Mouse (Mus musculus): Measurements from ENCODE around the gene Pnpla3. TPM values are rescaled to one million over a fixed set of nuclear protein-coding genes. Genes with fewer than 3 reads are reported as not detected.

Pnpla3 gene
- total RNA-seq, 2 experiments from 2014 or later: 5.0 to 10.8 TPM

DNA sequence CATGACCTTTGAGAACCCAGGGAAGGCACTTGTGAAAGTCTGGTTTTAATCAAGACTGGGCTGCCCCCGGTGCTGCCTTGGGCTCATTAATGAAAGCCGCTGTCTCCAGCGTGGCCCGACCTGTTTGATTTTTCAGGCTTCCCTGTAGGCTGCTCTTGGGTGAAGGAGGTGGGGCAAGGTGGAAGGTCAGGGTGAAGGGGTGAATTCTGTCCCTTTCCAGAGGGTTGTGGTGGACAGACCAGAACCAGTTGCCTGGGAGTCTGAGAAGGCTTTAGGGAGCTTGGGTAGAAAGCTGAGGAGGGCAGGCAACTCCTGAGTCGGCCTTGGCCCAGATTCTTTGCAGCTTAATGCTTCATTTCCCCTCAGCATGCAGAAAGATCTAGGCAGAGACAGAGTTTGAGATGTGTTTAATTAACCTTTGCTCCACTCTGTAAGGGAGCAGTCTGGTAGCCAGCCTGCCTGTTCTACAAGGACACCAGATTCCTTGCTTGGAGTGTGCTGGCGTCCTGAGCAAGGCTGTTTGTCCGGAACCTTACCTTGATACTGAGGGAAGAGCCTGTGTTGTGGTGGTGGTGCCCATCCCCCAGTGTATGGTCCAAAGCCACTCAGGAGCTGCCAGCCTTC lies 48.9 kb downstream of the Pnpla3 start:
- DNase-seq (ENCODE audit: low spot score): no peak

DNA sequence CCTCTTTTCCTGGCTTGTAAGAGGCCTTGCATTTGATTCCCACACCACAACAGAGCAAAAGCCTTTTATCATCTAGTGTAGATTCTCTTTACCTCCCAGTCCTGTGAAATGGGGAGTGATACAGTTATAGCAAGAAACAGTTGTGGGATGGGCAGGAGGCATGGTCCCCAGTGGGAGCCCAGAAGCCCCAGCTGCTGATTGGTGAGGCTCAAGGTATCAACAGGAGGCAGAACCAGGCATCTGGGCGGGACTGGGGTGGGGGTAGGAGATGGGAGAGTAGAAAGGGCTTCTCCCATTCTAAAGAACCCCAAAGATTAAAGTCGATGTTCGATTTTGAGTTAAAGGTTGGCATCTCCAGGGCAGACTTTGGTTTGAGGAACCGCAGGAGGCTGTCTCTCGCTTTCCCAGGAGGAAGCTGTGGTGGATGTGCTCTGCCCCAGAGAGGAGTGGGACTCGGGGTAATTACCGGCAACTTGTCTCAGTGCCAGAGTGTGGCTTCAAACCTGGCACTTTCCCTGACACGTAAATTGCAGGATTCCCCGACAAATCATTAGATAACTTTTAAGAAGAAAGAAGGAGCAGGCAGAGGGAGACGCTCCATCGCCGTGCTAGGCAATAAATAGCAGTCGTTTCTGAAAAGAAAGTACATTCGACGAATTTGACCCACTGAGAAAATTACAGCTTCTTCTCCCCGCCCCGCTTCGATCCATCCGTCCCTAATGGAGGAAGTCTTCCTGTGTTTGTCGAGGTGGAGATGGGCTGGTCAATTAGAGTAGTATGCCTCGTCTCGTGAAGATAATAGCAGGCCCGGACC lies 50.5 kb downstream of the Pnpla3 start:
- DNase-seq (ENCODE audit: low spot score): no peak

DNA sequence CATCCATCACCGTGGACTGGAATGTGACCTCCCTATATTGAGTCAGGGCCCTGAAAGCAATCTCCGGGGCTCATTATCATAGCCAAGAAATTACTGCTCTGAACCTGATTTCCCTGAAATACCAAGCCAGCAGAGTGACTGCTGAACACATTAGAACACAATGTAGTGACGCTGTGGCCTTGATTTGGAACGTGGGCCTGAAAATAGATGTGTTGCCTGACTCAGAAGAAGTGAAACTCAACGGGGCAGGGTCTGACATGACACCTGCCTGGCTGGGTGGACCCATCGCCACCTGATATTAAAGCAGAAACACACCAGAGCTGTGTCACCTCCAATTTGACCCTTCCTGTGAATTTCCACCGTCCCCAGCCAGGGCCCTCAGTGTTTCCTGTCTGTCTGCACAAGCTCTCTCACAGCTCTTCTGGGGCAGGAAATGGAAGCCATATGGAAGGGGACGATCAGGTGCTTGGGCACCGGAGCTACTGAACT lies 51.2 kb downstream of the Pnpla3 start:
- no peak for DNase-seq (ENCODE audit: low spot score)

DNA sequence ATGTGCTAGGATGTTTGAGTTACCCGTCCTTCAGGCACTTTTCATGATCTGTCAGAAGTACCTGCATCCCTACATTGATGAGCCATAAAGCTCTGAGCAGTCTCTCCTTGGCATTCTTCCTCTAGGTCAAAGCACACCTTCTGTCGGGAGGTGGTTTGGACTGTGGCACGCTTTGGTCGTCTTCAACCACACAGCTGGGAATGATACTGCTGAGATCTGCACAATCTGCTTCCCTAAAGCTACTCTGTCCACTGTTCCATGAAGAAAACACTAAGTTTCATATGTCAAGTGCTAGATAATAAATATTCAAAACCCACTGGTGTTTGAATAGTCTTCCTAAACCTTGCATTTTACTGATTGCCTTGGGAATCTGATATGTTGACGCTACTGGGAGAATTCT lies 53.9 kb downstream of the Pnpla3 start:
- DNase-seq (ENCODE audit: low spot score): no peak

DNA sequence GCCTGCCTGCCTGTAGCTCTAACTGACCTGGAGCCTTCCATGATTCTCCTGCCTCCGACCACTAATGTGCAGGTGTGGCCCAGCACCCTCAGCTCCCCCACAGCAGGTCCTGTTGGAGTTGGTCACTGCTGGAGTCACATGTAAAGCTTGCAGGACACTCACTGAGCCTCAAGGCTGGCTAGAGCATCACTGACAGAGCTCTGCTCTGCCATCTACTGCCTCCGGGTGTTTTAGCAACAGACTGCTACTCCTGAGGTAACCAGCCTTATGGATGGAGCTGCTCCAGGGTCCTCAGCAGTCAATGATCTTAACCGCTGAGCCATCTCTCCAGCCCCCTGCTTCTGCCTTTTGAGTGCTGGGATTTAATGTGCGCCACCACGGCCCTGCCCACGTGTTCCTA lies 55.8 kb downstream of the Pnpla3 start:
- no peak for DNase-seq (ENCODE audit: low spot score)

DNA sequence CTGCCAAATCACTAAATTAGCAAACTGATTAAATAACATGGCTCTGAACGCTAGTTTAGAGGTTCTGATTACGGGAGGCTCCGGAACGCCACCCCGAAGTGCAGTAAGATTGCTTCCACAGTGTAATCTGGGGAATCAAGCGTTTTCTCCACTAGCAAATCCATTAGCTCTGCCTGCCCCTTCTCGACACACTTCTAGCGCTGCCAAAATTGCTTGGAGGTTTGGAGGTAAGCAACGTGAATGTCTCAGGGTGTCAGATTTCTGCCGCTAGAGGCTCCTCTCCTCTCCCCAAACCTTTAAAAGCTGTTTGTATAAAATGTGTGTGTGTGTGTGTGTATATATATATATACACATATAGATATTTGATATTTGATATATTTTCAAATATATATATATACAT lies 57.1 kb downstream of the Pnpla3 start:
- DNase-seq (ENCODE audit: low spot score): no peak

DNA sequence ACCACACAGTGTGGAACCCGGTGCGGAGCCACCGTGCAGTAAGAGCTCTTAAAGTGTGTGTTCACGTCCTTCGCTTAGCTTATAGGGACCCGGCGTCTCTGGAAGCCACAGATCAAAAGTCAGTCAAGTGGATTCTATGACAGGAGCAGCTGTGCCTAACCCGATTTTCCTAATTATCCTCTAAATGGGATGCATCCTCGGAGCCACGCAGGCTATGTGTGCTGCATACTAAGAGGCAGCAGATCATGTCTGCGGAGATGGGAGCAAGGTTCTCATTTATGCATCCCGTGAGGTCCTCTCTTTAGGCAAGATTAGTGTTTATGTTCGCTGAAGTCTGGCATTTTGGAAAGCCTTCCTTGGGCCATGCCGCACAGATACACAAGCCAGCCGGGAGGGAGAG lies 59.3 kb downstream of the Pnpla3 start:
- DNase-seq (ENCODE audit: low spot score): no peak

DNA sequence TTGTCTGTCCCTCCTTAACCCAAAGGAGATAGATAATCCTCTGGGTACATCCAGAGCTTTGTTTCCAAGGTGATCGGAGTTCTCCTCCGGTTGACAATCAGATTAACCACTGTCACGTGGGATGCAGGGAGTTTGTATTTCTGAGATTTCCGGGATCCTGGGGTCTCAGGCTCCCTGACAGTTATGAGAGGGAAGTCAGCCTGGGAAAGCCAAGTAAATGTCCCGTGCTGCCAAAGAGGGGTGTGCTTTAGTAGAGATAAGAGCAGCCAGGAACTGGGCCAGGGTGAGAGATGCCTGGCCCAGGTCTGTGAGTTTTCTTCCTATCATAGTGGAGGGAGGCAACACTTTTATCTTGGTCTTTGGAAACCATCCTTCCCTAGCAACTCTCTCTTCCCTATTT lies 63.0 kb downstream of the Pnpla3 start:
- DNase-seq (ENCODE audit: low spot score): no peak

DNA sequence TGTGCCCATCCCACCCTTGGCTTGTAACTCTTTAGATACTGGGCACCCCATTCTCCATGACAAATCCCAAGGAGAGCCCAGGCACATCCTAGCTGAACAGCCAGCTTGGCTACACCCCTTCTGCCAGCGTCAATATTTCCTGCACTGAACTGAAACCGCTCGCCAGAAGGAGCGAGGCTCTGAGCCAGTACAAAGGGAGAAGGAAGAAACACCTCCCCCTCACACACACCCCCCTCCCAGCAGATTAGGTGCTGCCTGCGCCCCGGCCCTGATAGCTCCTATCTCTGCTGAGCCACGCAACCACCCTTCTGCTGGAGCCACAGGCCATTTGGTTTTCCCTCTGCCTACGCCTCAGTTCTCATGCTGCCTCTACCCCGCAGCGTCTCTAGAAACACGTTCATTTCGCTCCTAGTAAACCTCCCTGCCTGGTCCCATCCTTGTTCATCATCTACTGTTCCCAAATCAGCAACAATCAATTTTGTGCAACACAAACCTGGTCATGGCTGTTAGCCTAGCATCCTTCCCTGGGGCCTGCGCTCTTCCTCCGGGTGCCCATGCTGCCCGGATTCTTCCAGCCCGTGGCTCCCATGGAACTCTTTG lies 63.6 kb downstream of the Pnpla3 start:
- no peak for DNase-seq (ENCODE audit: low spot score)

DNA sequence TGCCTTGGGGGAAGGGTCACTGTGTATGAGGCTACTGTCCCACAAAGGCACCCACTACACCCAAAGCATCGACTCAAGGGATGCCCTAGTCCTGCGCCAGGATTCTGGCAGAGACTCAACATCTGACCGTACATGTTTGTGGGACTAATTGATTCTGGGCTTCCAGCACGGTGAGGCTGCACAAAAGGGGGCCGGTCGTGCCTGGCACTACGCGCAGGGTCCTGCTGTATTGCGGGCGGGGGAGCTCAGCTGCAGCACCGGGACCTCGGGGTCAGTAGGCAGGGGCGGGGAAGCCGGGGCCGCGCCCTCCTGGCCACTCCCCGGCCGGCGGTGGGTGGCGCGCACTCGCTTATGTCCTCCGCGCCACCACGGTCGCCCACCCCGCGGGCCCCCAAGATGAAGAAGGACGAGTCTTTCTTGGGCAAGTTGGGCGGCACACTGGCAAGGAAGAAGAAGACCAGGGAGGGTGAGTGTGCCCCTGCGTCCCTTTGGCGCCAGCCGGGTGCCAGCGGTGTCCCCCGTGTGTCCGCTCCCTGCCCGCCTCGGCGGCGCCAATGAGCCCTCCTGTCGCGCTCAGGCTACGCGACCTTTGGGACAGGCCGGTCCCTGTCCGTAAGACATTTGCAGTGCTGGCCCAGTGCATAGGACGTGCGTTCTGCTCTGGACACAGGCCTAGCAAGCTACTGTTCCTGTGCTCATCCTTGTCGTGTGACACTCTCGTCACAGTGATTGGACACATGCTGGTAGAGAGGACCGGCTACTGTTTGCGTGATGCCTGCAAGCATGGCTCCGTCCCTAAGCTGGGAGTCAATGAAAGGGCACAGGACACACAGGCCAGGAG lies 64.3 kb downstream of the Pnpla3 start, which contains the start of gene Parvb:
Parvb (plus strand) TSS at position 323 of the 841 bp plus-strand sequence.
- peak; percentile 68 for DNase-seq (ENCODE audit: low spot score)

DNA sequence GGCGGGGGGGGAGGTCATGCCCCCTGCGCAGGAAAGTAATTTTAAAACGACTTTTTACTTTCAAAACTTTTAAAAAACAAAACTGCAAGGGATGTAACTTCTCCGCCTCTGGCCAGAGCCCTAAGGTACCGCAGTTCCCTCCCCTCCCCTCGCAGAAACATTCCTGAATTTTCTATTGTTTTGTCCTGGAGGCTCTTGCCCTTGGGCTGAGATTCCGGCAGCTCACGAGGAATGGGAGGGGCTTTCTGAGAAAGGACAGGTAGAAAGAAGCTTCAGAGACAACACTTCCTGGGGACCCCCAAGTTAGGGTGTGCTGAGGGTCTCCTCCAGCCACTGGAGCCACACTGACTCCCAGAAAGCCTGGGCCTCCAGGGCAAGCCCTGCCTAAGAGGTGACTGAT lies 65.0 kb downstream of the Pnpla3 start:
- DNase-seq (ENCODE audit: low spot score): no peak

DNA sequence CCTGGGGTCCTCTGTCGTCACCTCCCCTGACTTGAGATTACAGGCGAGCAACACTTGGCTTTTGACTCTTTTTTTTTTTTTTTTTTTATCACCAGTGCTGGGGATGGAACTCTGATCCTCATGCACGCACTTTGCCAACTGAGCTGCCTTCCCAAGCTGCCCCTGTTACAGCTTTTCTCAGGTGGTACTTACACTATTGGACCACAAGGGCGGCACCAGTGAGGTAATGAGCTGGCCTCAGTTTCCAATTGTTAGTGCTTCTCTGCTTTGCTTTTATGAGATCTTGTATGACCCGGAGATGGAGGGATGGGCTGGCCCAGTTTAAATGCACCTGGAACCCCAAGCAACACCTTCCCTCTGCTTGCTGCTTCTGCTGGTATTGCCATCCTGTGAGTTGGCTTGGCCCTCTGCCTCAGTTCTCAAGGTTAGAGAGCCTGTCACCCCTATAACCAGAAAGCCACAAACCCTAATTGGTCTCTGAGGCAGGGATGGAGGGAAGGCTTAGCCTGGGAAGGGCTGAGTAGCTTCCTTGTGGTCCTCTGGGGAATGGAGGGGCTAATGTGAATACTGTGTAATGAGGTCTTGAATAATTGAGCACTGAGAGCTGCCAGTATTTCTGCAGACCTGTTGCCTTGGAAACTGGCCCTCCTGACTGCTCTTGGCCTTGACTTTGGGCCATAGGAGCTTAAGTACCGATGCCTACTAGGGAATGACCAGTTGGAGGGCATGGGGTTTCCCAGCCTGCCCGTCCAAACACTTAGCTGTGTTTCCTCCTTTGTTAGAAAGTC lies 67.4 kb downstream of the Pnpla3 start:
- no peak for DNase-seq (ENCODE audit: low spot score)

DNA sequence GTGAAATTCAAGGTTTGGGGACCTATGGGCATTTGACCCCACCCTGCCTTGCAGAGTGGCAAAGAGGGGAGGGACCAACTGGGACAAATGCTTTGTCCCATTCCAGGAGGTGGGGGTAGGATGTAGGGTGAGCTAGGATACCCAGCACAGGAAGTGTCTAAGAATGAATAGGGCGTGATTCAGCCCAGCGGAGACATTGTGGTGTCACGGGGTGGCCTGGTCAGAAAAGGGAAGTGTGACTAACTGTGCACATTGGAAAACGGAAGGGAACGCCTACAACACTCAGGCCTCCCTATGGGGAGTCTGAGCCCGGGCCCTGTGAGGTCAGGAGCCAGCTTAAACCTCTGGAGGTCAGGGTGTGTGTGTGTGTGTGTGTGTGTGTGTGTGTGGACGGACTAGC lies 68.0 kb downstream of the Pnpla3 start:
- DNase-seq (ENCODE audit: low spot score): peak; percentile 58

Small RNA genes within 50 kb of the gene (microRNA-seq; reads per million reads assigned to microRNA genes)
- gene Mir6392: 2.7 reads per million

Other genes starting within 250 kb of the Pnpla3 start
- gene Efcab6, start 102.5 kb upstream of the Pnpla3 start, total RNA-seq (2021): 1 to 10 TPM; 5.0 to 6.7 TPM
- gene Sult4a1, start 62.1 kb upstream of the Pnpla3 start, total RNA-seq (2021): not detected
- gene Pnpla5, start 44.7 kb upstream of the Pnpla3 start, total RNA-seq (2021): under 1 TPM in 1 of 2 experiments, not detected in 1; 0.14 TPM
- gene Samm50, start 24.4 kb downstream of the Pnpla3 start, total RNA-seq (2021): 100 to 1,000 TPM; 174 to 210 TPM
- gene Parvb, start 64.2 kb downstream of the Pnpla3 start, total RNA-seq (2021): 10 to 100 TPM; 35.7 to 58.2 TPM
- 1 to 10 TPM; 1.0 to 1.4 TPM for gene Parvg, start 156.2 kb downstream of the Pnpla3 start, total RNA-seq (2021)

Measured in gastrocnemius, adult 18-20 months (tissue).